Mouse (Mus musculus) heart, adult 8-10 months (tissue): ENCODE results near the gene Fcho1. TPM values are rescaled to one million over a fixed set of nuclear protein-coding genes. Genes with fewer than 3 reads are reported as not detected.

Experiments
- DNase-seq: peaks from one replicate; pipeline ENCODE4 v3.0.0; 2022; ENCODE audit warnings: low spot score
- total RNA-seq, 4 experiments: library from RNA; stranded (reverse); gene quantifications; 2 replicates each; pipeline ENCODE4 v1.2.4; 2022

The Fcho1 gene
- total RNA-seq, 4 experiments from 2014 or later, result 0.14 to 1.5 (median 0.68) TPM

- DNase-seq, result peak; percentile 81
These were observed 65.0 kb downstream of the Fcho1 start for GRCm38 (mm10) chr8:71660325-71661120.

- no peak for DNase-seq
These were observed 65.8 kb downstream of the Fcho1 start for GRCm38 (mm10) chr8:71659751-71660150.

- no peak for DNase-seq
These were observed 66.9 kb downstream of the Fcho1 start for GRCm38 (mm10) chr8:71658515-71659049.

Other genes starting within 250 kb of the Fcho1 start
- gene Ano8, start 239.8 kb downstream of the Fcho1 start, total RNA-seq, result 10 to 100 TPM; 14.1 to 17.3 (median 16.1) TPM
- gene Gtpbp3, start 237.6 kb downstream of the Fcho1 start, total RNA-seq, result 10 to 100 TPM; 17.5 to 22.2 (median 19.0) TPM
- 10 to 100 TPM; 23.8 to 29.1 (median 27.0) TPM for gene Plvap, start 214.0 kb downstream of the Fcho1 start, total RNA-seq
- not detected for gene Ccdc194, start 200.0 kb downstream of the Fcho1 start, total RNA-seq
- 10 to 100 TPM; 13.5 to 18.7 (median 14.2) TPM for gene Bst2, start 188.3 kb downstream of the Fcho1 start, total RNA-seq
- 10 to 100 TPM; 28.8 to 31.5 (median 29.1) TPM for gene Mvb12a, start 182.8 kb downstream of the Fcho1 start, total RNA-seq
- gene Tmem221, start 166.8 kb downstream of the Fcho1 start, total RNA-seq, result under 1 TPM in 2 of 4 experiments, not detected in 2; 0.16 to 0.25 TPM
- gene Nxnl1, start 159.1 kb downstream of the Fcho1 start, total RNA-seq, result under 1 TPM in 2 of 4 experiments, not detected in 2; 0.14 to 0.19 TPM
- 100 to 1,000 TPM; 192 to 237 (median 204) TPM for gene Slc27a1, start 156.8 kb downstream of the Fcho1 start, total RNA-seq
- gene Pgls, start 133.5 kb downstream of the Fcho1 start, total RNA-seq, result 10 to 100 TPM; 57.7 to 65.1 (median 62.6) TPM
- 1 to 10 TPM; 1.1 to 1.4 (median 1.2) TPM for gene Fam129c, start 128.1 kb downstream of the Fcho1 start, total RNA-seq
- 10 to 100 TPM; 38.4 to 41.5 (median 39.9) TPM for gene Colgalt1, start 114.7 kb downstream of the Fcho1 start, total RNA-seq
- 1 to 10 TPM in 1 of 4 experiments, under 1 TPM in 3; 0.49 to 1.4 (median 0.57) TPM for gene Unc13a, start 54.0 kb downstream of the Fcho1 start, total RNA-seq
- 10 to 100 TPM in 1 of 4 experiments, 1 to 10 TPM in 3; 6.4 to 10.3 (median 7.6) TPM for gene Jak3, start 49.4 kb downstream of the Fcho1 start, total RNA-seq
- 1 to 10 TPM; 2.2 to 4.6 (median 2.5) TPM for gene Insl3, start 36.5 kb downstream of the Fcho1 start, total RNA-seq
- gene B3gnt3, start 23.9 kb downstream of the Fcho1 start, total RNA-seq, result 1 to 10 TPM; 4.0 to 6.9 (median 5.3) TPM
- 1 to 10 TPM; 5.0 to 8.7 (median 5.8) TPM for gene Zfp709, start 156.3 kb upstream of the Fcho1 start, total RNA-seq
- gene Zfp882, start 182.9 kb upstream of the Fcho1 start, total RNA-seq, result 1 to 10 TPM; 2.7 to 3.3 (median 3.0) TPM
- gene Zfp617, start 182.9 kb upstream of the Fcho1 start, total RNA-seq, result 10 to 100 TPM; 22.4 to 27.8 (median 22.9) TPM
- gene Zfp961, start 225.3 kb upstream of the Fcho1 start, total RNA-seq, result 1 to 10 TPM; 5.4 to 7.5 (median 7.0) TPM